Mouse (Mus musculus): ENCODE measurements around the gene Card10. TPM values are rescaled to one million over a fixed set of nuclear protein-coding genes. Genes with fewer than 3 reads are reported as not detected.

Card10 gene
- polyA plus RNA-seq, 1 experiment from 2014 or later: 6.1 TPM

DNA sequence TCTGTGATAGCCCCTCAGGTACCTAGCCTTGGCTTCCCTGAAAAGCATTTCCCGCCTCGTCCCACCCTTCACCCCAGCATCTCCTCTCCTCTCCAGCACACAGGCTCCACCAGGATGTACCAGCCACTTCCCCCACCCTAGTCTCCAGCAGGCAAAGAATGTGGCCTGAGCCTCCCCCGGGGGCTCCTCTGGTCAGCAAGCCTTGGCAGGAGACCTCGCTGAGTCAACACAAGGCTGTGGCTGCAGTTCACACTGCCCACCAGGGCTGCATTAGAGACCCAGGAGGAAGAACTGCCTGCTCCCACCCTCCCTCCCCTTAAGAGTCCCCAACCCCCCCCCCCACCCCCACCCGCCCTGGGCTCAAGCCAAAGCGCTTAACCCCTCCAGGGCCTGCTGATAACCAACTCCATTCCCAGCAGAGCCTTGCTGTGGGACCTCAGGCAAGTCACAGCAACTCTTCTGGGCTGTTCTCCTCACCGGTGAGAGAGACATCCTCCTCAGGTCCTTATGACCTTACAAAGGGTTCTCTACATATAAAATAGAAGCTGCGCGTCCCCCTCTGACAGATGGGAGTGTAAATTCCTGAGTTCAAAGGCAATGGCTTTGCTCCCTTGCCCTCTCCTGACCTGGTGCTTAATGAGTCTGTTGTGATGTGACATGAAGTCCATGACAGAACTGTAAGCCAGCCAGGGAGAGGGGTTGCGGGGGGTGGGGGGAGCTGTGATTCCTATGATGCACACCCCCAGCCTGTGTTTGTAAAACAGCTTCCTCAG, 31.6 kb upstream of the Card10 start:
- H3K36me3 ChIP-seq: no peaks in the 10 kb centered on the region
- 0 out of 2 replicates have a peak overlapping the region, but pooled peaks have one; percentile 3 for H3K9ac ChIP-seq
- no peaks in the 10 kb centered on the region for H3K9me3 ChIP-seq (replicated peaks)
- WGBS: 26% methylated on average over 10 of the region's 10 CpGs
- peak; percentile 7; the same call in 1 of the 2 replicates for ATAC-seq (ENCODE audit: insufficient number of reproducible peaks, low FRiP score)
- peaks cover 59% of the 10 kb centered on the region for H3K4me1 ChIP-seq (replicated peaks)
- H3K4me3 ChIP-seq: no peak overlapping the region
- H3K4me2 ChIP-seq: peak overlapping the region; percentile 8; the same call in 1 of the 2 replicates
- H3K27me3 ChIP-seq (replicated peaks): no peaks in the 10 kb centered on the region
- peak overlapping the region; percentile 88 for H3K27ac ChIP-seq (ENCODE audit: poor library complexity, severe bottlenecking)

DNA sequence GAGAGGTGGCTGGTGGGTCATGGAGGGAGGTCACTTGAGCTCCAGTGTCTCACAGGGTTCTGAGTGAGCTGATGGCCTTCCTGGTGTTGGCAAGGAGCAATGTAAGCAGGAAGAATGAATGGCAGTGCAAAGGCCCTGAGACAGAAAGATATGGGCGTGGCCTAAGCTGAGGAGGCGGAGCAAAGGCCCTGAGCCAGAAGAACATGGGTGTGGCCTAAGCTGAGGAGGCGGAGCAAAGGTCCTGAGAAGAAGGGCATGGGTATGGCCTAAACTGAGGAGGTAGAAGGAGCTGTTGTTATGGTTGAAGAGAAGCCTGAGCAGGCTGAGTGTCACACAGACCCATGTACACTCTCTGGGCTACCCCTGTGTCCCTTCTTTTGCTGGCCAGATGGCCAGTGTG, 30.7 kb upstream of the Card10 start:
- peaks cover 57% of the 10 kb centered on the region for H3K4me1 ChIP-seq (replicated peaks)
- peak overlapping the region; percentile 88 for H3K27ac ChIP-seq (ENCODE audit: poor library complexity, severe bottlenecking)
- no peak overlapping the region for H3K4me2 ChIP-seq
- no peaks in the 10 kb centered on the region for H3K36me3 ChIP-seq
- 90% methylated on average over 3 of the region's 3 CpGs for WGBS
- ATAC-seq (ENCODE audit: insufficient number of reproducible peaks, low FRiP score): no peak
- no peaks in the 10 kb centered on the region for H3K27me3 ChIP-seq (replicated peaks)
- no peak overlapping the region for H3K9ac ChIP-seq
- no peaks in the 10 kb centered on the region for H3K9me3 ChIP-seq (replicated peaks)
- no peak overlapping the region for H3K4me3 ChIP-seq

- Histone ChIP-seq H3K36me3 (no peaks in the 10 kb centered on the region), H3K9me3 (replicated peaks) (no peaks in the 10 kb centered on the region), H3K27me3 (replicated peaks) (0 out of 2 replicates have a peak, but pooled peaks cover under 1% of the 10 kb centered on the region), H3K4me3 (no peak overlapping the region), H3K4me2 (peak overlapping the region; percentile 16; the same call in 1 of the 2 replicates), H3K27ac (ENCODE audit: poor library complexity, severe bottlenecking) (peak overlapping the region; percentile 88), H3K9ac (peak overlapping the region; percentile 37; the same call in 1 of the 2 replicates), H3K4me1 (replicated peaks) (peaks cover 57% of the 10 kb centered on the region)
- 16% methylated on average over 14 of the region's 14 CpGs for WGBS
- peak; percentile 66 for ATAC-seq (ENCODE audit: insufficient number of reproducible peaks, low FRiP score)
These were observed 29.9 kb upstream of the Card10 start for GRCm38 (mm10) chr15:78832701-78833123.

DNA sequence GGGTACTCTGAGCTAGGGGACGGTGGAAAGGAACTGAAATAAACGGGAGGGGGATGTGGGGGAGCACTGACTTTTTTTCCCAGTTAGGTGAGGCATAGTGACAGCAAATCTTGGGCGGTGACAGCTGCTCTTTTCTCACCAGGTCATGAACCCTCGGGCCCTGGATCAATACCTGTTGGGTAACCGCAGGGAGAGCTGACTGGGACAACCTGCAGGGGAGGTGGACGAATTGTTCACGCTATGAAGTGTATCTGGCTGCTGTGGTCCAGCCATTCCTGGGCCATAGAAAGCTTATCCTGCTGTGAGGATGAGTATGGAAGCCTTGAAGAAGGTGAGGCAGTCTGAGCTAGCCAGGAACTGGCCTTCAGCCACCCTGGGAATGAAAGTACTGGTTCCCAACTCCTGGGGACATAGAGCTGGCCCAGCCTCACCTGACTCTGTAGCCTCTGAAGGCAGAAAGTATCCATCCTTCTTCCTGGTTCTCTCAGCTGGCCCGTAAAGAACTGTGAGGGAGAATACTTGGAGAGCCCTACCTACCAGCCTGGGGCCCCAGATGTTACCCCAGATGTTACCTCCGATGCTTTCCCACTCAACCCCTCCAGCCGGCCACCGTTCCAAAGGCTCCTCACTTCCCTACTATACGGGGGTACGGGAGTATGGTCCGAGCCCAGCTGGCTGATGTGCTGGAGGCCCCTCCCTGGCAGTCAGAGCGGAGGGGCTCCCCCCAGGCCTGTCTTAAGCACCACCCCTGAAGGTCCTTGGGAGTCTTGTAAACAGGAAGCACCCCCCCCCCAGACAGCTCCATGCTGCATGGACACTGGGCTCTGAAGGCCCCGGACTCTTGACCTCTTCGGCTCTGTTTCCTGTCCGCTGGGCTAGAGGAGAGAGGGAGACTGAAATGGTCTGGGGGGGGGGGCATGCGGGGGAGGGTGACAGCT, 29.1 kb upstream of the Card10 start:
- H3K4me3 ChIP-seq: no peak overlapping the region
- no peaks in the 10 kb centered on the region for H3K36me3 ChIP-seq
- H3K4me2 ChIP-seq: peak overlapping the region; percentile 16
- 0 out of 2 replicates have a peak, but pooled peaks cover 6% of the 10 kb centered on the region for H3K27me3 ChIP-seq (replicated peaks)
- H3K9ac ChIP-seq: 0 out of 2 replicates have a peak overlapping the region, but pooled peaks have one; percentile 0
- no peaks in the 10 kb centered on the region for H3K9me3 ChIP-seq (replicated peaks)
- H3K4me1 ChIP-seq (replicated peaks): peaks cover 57% of the 10 kb centered on the region
- ATAC-seq (ENCODE audit: insufficient number of reproducible peaks, low FRiP score): peak; percentile 59
- peak overlapping the region; percentile 88 for H3K27ac ChIP-seq (ENCODE audit: poor library complexity, severe bottlenecking)
- 39% methylated on average over 19 of the region's 19 CpGs for WGBS

DNA sequence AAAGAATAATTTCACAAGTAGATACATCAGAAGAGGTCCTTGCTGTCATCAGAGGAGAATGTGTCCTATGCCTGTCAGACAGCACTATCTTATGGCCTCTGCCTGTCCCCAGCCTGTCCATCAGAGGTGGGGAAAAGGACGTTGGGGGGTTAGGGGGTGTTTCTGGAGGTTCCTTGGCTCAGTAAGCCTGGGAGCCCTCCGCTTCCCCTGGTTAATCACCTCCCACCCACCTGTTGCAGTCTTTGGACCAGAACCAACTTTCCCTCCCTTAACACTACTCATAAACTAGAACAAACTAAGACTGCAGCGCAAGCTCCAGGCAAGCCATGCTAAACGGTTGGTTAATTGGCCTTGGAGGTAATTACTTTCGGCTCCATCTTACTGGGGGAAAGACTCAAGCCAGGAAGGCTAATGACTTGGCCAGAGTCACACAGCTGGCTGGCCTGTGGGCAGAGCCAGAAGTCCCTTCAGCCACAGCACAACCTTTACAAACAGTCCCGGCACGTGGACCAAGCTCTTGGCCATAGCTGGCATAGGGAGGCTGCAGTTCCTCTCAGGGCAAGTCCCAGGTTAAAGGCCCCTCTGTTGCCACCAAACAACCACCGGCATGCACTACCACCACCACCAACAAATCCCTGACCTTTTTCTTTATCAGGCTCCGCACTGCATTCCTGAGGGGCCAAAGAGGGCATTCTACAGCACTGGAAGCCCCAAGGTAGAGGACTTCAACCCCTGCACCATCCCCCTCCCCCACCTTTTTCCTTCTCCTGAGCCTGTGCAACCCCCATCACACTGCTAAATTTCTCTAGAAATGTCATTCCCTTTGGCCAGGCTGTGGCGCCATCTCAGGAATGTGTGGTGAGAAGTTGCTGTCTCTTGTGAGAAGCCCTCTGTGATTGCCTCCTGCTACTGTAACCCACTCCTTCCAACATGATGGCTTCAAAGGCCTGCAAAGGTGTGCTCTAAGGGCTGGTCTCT, 28.2 kb upstream of the Card10 start:
- H3K9ac ChIP-seq: no peak overlapping the region
- WGBS: 59% methylated on average over 10 of the region's 10 CpGs
- H3K4me3 ChIP-seq: no peak overlapping the region
- 0 out of 2 replicates have a peak, but pooled peaks cover 8% of the 10 kb centered on the region for H3K27me3 ChIP-seq (replicated peaks)
- H3K4me2 ChIP-seq: no peak overlapping the region
- no peaks in the 10 kb centered on the region for H3K36me3 ChIP-seq
- peaks cover 51% of the 10 kb centered on the region for H3K4me1 ChIP-seq (replicated peaks)
- H3K9me3 ChIP-seq (replicated peaks): no peaks in the 10 kb centered on the region
- no peak for ATAC-seq (ENCODE audit: insufficient number of reproducible peaks, low FRiP score)
- peak overlapping the region; percentile 88; the same call in 1 of the 2 replicates for H3K27ac ChIP-seq (ENCODE audit: poor library complexity, severe bottlenecking)

DNA sequence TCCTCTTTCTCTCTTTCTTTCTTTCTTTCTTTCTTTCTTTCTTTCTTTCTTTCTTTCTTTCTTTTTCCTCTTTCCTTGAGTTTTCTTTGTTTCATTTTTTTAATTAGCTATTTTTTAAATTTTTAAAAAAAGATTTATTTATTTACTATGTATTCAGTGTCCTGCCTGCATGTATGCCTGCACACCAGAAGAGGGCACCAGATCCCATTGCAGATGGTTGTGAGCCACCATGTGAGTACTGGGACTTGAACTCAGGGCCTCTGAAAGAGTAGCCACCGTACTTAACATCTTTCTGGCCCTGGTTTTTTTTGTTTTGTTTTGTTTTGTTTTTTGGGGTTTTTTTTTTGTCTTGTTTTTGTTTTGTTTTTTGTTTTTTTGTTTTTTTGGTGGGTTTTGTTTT, 26.8 kb upstream of the Card10 start:
- no peak overlapping the region for H3K4me3 ChIP-seq
- ATAC-seq (ENCODE audit: insufficient number of reproducible peaks, low FRiP score): no peak
- no peak overlapping the region for H3K4me2 ChIP-seq
- no peak overlapping the region for H3K9ac ChIP-seq
- H3K27me3 ChIP-seq (replicated peaks): 0 out of 2 replicates have a peak, but pooled peaks cover 9% of the 10 kb centered on the region
- no peak overlapping the region for H3K27ac ChIP-seq (ENCODE audit: poor library complexity, severe bottlenecking)
- no peaks in the 10 kb centered on the region for H3K36me3 ChIP-seq
- peaks cover 37% of the 10 kb centered on the region for H3K4me1 ChIP-seq (replicated peaks)
- H3K9me3 ChIP-seq (replicated peaks): no peaks in the 10 kb centered on the region
- WGBS: 80% methylated on average over 1 of the region's 1 CpGs

- no peak for ATAC-seq (ENCODE audit: insufficient number of reproducible peaks, low FRiP score)
- Histone ChIP-seq H3K36me3 (no peaks in the 10 kb centered on the region), H3K9ac (no peak overlapping the region), H3K27ac (ENCODE audit: poor library complexity, severe bottlenecking) (no peak overlapping the region), H3K4me3 (no peak overlapping the region), H3K9me3 (replicated peaks) (no peaks in the 10 kb centered on the region), H3K4me1 (replicated peaks) (peaks cover 24% of the 10 kb centered on the region), H3K4me2 (no peak overlapping the region), H3K27me3 (replicated peaks) (0 out of 2 replicates have a peak, but pooled peaks cover 9% of the 10 kb centered on the region)
- WGBS: 9% methylated on average over 5 of the region's 5 CpGs
These were observed 25.5 kb upstream of the Card10 start for GRCm38 (mm10) chr15:78828315-78828714.

DNA sequence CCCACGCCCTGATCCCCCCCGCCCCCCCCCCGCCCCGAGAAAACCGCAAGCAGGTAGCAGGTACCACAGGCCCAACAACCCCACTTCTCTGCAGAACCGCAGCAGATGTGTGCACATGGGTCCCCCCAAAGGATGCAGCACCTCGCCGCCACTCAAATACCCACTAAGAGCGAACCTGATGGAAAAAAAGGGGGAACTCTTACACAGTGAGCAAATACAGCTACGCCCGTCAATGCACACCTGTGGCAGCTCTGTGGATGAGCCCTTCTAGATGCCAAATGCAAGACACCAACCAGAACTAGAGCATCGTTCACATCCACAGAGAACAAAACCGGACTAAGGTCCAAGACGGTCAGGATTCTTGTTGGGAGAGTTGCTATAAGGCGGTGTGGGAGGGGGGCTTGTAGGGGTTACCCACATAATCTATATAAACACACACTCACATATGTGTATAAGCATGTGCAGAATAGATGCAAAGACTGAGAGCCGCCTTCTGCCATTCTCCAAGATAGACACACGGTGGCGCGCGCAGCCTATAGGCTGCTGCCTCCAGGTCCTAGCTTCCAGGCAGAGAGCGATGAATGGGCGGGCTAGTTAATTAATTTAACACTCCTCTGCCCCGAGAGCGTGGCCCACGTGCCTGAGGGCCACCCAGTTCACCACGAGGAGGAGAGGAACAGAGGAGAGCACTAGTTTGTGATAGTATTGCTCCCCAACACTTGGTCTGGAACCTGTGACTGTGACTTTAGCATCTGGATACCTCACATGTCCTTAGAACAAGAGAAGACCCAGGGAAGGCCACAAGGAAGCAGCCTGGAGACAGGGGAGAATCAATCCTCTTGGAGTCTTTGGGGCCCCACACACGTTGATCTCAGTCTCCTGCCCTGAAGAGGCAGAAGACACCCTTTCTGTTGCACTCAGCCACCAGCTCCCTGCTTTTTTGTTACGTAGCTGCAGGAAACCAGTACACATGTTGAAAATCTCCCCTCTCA, 23.7 kb upstream of the Card10 start:
- Histone ChIP-seq H3K27me3 (replicated peaks) (0 out of 2 replicates have a peak, but pooled peaks cover 9% of the 10 kb centered on the region), H3K9ac (0 out of 2 replicates have a peak overlapping the region, but pooled peaks have one; percentile 21), H3K36me3 (no peaks in the 10 kb centered on the region), H3K4me1 (replicated peaks) (peaks cover 6% of the 10 kb centered on the region), H3K9me3 (replicated peaks) (no peaks in the 10 kb centered on the region), H3K27ac (ENCODE audit: poor library complexity, severe bottlenecking) (no peak overlapping the region), H3K4me2 (no peak overlapping the region), H3K4me3 (no peak overlapping the region)
- 20% methylated on average over 28 of the region's 28 CpGs for WGBS
- ATAC-seq (ENCODE audit: insufficient number of reproducible peaks, low FRiP score): peak; percentile 22; the same call in 1 of the 2 replicates

GRCm38 (mm10) chr15:78816074-78816391, 13.2 kb upstream of the Card10 start:
- no peak overlapping the region for H3K4me2 ChIP-seq
- no peaks in the 10 kb centered on the region for H3K9me3 ChIP-seq (replicated peaks)
- no peaks in the 10 kb centered on the region for H3K27me3 ChIP-seq (replicated peaks)
- H3K36me3 ChIP-seq: no peaks in the 10 kb centered on the region
- no peak overlapping the region for H3K9ac ChIP-seq
- peak overlapping the region; percentile 53; the same call in 1 of the 2 replicates for H3K27ac ChIP-seq (ENCODE audit: poor library complexity, severe bottlenecking)
- 47% methylated on average over 6 of the region's 6 CpGs for WGBS
- no peak overlapping the region for H3K4me3 ChIP-seq
- ATAC-seq (ENCODE audit: insufficient number of reproducible peaks, low FRiP score): no peak; the same call in 1 of the 2 replicates
- H3K4me1 ChIP-seq (replicated peaks): peaks cover 12% of the 10 kb centered on the region
